Mouse (Mus musculus) embryonic stem cell, embryonic (primary cell): ENCODE measurements at regions not wholly inside any gene's neighbourhood (a gene's known extent, or its start where the extent isn't known, plus 50 kb on each side); places are given as distances from the start of the nearest gene placed in this dataset.

Experiments used
- CTCF ChIA-PET, 4 experiments: fragments of 300-600 bp in 2 of 4; fragments of 350-600 bp in 2 of 4; sonication (Branson Sonifier 250); formaldehyde crosslinking; loops; one replicate each; lab custom pipeline; 2022; ENCODE audit warnings: inconsistent platforms in 2 of 4; lab: Charles Lee
- POLR2A ChIA-PET, 4 experiments: fragments of 300-600 bp in 2 of 4; fragments of 350-600 bp in 2 of 4; sonication (Branson Sonifier 250); formaldehyde crosslinking; loops; one replicate each; lab custom pipeline; 2022; ENCODE audit warnings: antibody characterized with exemption in 4 of 4, inconsistent platforms in 1 of 4; lab: Charles Lee

DNA sequence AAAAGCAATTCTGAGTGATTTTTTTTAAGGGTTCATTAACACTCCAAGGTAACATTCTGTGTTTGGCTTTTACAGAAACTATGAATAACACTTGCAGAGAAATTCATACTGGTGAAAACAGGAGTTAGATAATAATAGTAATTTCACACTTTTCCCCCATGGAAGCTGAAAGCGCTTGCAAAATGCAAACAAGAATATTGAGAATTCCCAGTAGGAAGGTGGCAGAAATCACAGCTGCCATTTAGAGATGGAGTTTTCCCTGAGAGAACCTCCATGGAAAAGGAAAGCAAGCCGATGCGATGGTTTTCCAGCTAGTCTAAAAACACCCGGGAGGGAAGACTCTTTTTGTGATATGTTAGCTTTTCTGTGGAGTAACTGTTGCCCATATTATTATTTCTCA is 174.1 kb upstream of the App start:
- ChIA-PET CTCF (no interaction called here), POLR2A (no interaction called here)

DNA sequence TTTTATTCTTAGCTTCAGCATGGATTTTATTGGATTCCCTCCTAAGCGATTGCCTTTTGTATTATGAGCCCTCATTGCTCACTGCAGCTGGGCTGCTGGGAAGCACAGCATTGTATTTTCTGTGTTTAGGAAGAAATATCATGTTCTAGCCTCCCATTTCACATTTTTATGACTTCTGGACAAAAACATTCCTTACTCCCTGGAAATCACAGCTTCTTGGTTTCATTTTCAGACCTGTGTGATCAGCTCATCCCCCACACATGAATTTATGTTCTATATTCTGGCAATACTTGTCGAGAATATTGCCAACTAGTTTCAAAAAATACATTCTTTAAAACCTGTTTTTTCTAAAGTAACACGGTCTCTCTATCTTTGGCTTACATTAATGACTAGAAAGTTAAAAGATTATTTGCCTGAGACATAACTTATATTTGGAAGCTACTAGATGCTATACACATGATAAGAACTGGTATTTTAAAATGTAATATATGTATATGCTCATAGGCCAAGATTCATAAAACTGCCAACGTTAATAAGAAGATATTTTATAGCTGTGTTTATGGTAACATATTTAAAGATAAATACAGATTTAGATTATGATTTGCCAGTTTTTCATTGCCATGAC is 163.0 kb upstream of the App start:
- ChIA-PET CTCF (no interaction called here), POLR2A (no interaction called here)

DNA sequence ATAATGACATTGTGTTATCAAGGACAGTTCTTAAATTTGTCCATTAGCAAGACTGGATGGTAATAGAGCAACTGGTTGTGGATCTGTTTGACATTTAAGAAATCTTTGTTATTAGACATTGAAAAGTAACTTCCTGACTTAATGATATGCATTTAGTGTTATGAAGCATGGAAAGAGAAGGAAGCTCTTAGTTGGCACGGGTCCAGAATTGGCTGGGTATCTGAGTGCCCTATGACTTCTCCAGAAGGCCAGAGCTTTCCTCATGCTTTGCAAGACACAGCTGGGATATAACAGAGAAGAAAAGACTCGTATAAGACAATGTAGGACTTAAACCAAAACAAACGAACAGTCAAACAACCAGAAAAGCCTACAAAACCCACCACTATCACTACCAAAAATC is 160.0 kb upstream of the App start:
- CTCF ChIA-PET, result no interaction called here

DNA sequence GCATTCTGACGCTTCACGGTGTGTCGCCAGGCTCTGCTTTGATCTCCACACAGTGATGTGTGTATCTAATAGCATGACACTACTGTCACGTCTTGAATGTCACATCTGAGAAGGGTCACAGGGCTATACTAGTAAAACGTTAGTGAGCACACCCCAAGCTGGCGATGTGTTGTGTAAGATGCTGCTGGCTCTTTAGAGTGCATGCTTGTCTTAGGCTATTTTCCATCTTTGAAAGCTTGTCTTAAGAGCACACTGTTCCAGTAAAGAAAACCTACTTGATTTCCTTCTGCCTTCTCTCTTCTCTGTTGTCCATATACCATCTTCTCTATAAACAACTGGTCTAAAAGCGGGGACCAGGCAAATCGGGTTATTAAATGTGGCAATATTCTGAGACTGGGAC is 138.5 kb upstream of the App start:
- POLR2A ChIA-PET, result no interaction called here
- CTCF ChIA-PET, result no interaction called here

More for the DNA sequence above, 160.0 kb upstream of the App start:
- POLR2A ChIA-PET, result no interaction called here

DNA sequence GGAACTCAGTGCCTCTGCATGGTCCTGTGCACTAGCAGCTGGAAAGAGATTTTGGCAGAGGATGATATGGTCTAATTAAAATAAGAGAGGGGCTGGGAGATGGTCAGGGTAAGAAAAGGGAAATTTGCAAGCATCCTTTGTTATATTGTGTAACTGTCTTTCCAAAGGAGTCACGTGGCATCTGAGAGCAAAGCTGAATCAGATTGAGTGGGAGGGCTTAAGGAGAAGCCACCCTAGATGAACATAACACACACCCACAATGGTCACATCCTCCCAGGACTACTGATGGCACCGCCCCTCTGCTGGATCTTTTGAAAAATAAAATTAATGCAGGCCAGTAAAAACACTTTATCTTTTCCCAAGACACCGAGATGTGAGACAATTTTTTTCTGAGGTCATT is 135.9 kb upstream of the App start:
- CTCF ChIA-PET, result no interaction called here
- POLR2A ChIA-PET, result no interaction called here

DNA sequence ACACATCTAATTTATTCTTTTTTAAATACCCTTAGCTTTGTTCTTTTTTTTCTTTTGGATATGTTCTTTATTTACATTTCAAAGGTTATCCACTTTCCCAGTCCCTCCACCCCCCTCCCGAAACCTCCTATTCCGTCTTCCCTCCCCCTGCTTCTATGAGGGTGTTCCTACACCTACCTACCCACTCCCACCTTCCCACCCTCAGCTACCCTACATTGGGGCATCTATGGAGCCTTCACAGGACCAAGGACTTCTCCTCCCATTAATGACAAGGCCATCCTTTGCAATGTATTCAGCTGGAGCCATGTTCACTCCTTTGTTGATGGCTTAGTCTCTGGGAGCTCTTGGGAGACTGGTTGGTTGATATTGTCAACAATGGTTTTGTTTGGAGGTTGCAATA is 134.9 kb upstream of the App start:
- POLR2A ChIA-PET, result no interaction called here
- CTCF ChIA-PET, result interaction anchor here in 1 of 4 experiments (0.7 kb wide), 1 partner anchor 369 kb away, joined by 3 read pairs; no protein-coding TSS in a partner anchor

DNA sequence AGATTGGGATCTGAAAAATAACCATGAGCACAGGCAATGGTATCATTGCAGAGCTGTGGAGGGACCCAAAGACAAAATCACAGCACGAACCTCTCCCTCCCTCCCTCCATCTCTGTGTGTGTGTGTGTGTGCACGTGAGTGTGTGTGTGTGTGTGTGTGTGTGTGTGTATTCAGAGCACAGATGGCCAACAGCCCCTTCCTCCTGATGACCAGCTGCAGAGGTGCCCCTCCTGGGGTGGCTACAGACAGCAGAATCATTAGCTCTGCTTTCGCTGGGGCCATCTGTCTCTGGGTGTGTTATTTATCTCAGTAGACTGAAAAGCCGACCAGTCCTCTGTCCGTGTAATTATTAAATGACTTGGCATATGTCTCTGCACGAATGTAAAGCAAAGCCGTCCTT is 134.4 kb upstream of the App start:
- CTCF ChIA-PET, result interaction anchor here in 1 of 4 experiments (0.7 kb wide), 1 partner anchor 369 kb away, joined by 3 read pairs; no protein-coding TSS in a partner anchor
- POLR2A ChIA-PET, result no interaction called here

DNA sequence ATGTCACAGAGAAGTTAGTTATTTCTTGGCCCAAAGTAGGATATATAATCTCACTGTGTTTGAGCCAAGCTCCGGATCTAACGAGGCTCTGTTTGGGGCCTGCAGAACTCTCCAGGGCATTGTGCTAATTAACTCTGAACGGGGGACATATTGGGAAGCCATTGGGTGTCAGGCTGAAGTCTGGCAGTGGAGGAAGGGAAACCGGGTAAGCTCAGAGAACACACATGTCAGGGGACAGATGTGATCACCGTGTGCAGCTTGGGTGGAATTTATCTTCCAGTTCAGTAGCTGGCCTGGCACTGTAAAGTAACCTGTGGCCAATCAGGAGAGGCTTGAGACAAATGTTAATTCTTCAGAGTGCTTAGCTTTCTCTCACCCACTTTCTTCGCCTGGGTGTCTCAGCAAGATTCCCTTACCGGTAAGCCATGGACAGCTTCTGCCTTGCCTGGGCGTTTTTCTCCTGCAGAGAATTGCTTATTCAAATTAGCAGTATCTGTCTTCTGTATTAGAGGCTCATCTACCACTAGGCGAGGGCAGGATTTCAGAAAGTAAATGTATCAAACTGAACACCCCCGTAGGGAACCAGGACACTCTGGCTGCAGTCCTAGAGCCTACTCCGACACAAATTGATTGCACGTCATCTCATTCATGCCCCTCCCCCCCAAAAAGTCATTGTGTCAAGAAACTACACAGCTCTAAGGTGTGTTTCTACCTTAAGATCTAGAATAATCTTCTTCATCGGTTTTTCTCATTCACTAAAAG is 126.7 kb upstream of the App start:
- CTCF ChIA-PET, result no interaction called here
- POLR2A ChIA-PET, result interaction anchor here in 1 of 4 experiments (1.1 kb wide), 1 partner anchor 128 kb away, joined by 3 read pairs; no protein-coding TSS in a partner anchor

DNA sequence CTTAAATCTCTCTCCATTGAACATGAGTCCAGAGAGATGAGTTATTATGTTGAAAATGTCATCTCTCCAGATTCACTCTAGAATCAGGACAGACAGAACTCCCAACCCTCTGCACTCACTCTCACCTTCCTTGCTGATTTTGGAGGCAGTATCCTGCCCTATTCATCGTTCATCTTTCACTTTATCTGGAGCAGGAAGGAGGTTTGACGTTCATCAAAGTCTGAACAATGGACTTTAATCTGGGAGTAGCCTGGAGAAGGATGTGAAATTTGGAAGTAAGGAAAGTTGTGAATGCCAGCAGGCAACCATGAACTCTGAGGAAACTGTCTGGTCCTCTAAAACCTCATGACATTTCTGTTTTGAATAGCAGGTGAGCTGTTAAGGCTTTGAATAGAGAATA is 125.0 kb upstream of the App start:
- ChIA-PET POLR2A (interaction anchor here in 1 of 4 experiments (0.6 kb wide), 1 partner anchor 93 kb away, joined by 4 read pairs; no protein-coding TSS in a partner anchor), CTCF (no interaction called here)

DNA sequence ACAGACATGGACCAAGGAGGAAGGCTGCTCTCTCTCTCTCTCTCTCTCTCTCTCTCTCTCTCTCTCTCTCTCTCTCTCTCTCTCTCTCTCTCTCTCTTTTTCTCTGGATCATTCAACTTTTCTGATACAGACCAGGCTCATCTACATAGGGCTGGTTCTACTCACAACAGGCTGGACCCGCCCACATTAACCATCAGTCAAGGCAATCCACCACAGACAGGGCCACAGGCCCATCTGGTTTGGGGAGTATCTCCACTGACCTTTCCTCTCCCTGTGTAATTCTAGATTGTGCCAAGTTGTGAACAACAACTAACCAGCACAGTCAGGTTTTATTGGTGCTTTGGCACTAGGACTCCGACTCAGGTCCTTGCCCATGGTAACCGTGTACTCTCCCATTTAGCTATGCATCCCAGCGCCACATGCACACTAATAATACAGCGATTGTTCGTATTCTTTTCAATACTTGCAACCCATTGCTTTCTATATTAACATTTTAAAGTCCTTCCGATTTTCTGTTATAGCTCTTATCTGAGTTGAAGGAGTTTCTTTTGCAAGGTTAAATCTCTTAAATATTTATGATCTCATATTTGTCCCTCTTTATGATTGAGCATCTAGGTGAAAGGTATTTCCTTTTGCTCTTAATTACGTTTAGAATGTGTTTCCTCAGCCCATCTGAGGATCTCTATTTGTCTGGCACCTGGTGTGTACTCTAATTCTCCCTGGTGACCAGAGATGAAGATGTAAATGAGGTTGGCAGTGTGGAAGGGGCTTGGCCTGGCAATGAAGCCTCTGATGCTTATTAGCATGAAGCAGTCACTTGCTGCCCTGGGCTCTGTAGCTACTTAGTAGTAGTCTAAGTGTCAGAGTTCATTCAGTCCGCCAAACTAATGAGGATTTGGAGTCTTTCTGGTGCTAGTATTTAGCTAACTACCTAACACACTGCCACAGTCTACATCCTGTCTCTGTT is 117.7 kb upstream of the App start:
- CTCF ChIA-PET, result no interaction called here
- POLR2A ChIA-PET, result no interaction called here

DNA sequence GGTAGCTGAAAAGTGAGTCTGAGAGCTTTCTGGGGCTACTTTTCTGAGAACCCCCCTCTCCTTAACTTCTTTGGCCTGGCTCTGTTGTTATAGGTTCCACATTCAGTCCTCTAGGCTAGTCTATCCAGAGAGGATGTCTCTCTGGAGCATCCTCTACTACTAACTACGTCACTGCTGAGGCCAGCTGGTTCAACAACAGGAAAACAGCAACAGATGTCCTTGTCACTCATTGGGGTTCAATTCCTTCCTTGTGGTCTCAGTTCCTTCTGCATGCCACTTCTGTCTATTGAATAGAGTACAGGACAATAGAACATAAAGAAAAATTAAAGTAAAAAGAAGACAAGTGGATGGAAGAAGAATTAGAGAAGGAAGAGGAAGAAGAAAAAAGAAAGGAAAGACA is 104.3 kb upstream of the App start:
- POLR2A ChIA-PET, result no interaction called here

DNA sequence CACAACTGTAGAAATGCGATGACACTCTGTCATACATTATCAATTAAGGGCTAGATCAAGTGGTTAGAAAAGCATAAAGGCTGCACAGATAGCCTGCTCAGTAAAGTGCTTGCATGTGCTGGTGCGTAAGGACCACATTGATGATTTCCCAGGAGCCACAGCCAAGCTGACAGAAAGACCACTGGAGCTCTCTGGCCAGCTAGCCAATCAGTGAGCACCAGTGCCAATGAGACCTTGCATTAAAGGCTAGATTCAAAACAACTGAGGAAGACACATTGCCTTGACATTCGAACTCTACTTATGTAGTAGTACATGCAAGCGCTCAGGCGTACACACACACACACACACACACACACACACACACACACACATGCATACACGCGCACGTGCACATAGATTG is 96.1 kb upstream of the App start:
- POLR2A ChIA-PET, result no interaction called here
- CTCF ChIA-PET, result no interaction called here

More for the DNA sequence above, 104.3 kb upstream of the App start:
- CTCF ChIA-PET, result no interaction called here

DNA sequence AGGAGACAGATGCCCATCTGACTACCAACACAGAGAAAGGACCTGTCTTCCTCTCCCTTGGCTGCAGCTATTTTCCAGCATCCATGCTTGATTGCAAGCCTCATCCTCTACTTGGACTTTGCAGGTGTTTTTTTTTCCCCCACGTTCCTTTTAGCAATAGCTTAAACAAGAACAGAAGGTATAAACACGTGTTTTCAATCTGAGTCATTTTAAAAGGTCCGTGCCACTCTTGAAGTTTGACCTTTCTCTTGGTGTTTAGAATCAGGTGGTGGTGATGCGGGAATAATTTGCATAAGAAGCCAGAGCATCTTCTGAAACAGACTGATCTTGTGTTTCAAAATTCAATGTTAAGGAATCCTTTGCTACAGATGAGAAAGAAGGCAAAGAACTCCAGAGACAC is 86.3 kb upstream of the App start:
- POLR2A ChIA-PET, result interaction anchor here in 1 of 4 experiments (0.8 kb wide), 1 partner anchor 88 kb away, joined by 4 read pairs; no protein-coding TSS in a partner anchor
- CTCF ChIA-PET, result no interaction called here

DNA sequence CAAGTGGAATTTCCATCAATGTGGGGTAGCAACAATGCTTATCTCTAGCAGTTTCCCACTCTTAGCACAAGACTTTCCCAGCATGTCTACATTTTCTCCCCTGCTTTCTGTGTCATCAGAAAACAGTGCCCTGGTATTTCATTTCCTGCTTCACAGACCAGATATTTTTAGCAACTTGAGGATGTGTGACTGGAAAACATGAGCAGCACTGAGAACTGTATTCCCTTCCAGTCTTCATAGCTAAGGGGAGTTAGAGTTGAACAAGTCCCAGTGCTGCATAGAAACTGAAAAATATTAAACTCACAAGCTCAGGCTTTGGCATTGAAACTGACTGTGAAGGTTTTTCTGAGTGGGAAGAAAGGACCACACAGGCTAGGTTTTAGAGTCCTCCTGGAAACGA is 73.7 kb upstream of the App start:
- ChIA-PET CTCF (no interaction called here), POLR2A (no interaction called here)

DNA sequence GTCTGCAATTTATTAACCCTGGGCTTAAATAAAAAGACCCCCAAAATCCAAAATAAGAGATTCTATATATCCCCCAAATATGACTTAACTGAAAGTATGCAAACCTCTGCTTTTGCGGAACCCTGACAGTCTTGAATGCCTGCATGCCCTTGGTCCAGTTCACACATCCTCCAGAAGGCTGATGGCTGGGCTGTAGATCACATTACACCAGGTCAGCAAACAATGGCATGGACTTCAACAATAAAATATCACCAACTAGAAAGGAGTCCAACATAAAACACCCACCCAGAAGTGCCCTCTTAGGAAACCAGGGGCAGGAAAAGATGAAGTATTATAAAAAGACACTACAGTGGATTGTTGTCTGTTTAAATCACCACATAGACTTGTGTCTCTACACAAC is 59.5 kb upstream of the App start:
- POLR2A ChIA-PET, result no interaction called here

DNA sequence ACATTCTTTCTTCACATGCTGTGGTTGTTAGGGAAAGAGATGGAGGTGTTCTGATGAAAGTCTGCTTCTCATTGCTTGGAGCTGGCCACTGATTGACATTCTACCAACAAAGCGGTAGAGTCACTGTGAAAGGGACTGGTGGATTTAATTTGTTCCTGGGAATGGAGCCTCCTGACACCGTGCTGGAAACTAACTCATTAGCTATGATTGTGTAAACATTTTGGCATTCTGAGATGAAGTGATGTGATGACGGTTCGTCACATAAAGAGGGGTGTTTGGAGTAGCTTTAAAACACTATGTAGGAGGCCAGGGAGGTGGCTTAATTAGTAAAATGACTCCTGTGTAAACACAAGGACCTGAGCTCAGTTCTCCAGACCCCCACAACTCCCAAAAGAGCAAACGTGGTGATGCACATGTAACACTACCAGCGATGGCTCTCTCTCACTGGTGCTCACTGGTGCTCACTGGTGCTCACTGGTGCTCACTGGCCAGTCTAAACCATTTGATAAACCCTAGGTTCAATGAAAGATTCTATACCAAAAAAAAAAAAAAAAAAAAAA is 58.4 kb upstream of the App start:
- ChIA-PET CTCF (no interaction called here), POLR2A (interaction anchor here in 1 of 4 experiments (0.7 kb wide), 1 partner anchor 250 kb away, joined by 3 read pairs; no protein-coding TSS in a partner anchor)

More for the DNA sequence above, 59.5 kb upstream of the App start:
- CTCF ChIA-PET, result no interaction called here

DNA sequence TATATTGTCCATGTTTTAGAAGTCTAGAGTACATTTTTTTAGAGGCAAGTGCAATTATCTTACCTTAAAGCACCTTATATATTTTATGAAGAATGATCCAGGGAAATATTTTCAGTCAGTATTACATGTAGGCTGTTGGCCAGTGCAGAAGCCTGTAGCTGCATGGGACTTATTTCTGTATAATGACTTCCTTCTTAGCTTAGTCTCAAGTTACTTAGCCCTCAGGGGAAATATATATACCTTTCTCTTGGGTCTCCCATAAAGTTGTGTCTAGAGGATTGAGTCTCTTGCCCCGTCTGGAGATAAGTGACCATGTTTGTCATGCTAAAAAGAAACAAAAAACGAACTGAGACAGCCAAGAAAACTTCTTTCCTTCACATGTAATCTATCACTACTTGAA is 57.8 kb upstream of the App start:
- CTCF ChIA-PET, result no interaction called here
- POLR2A ChIA-PET, result no interaction called here

DNA sequence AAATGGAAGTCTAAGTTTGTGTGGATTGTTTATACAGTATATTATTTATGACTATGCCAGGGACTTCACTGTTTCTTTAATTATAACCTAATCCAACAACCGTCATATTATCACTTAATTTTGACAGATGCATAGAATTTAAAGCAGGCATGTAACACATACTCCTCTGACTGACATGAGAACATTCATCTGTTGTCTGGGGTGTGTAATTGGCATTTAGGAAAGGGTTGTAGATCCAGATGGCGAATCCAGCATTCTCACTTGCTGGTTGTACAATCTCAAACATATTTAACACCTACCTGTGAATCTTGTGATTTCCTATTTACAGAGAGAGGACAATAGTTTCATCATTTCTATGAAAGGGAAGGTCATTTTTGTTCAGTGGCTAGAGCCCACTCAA is 50.8 kb upstream of the App start:
- CTCF ChIA-PET, result interaction anchor here in 1 of 4 experiments (0.5 kb wide), 1 partner anchor 25 kb away, joined by 3 read pairs; no protein-coding TSS in a partner anchor
- POLR2A ChIA-PET, result no interaction called here
